Mouse (Mus musculus) myocyte (in vitro differentiated cells): Measurements from ENCODE around the gene Onecut3. TPM values are rescaled to one million over a fixed set of nuclear protein-coding genes. Genes with fewer than 3 reads are reported as not detected.

Experiments used
- H3K27me3 ChIP-seq: one replicate; pipeline ENCODE4 v1.6.1; 2011; ENCODE audit not compliant: control insufficient read depth, insufficient read depth, insufficient read length
- H3K36me3 ChIP-seq: one replicate; pipeline ENCODE4 v1.6.1; 2011; ENCODE audit not compliant: control insufficient read depth, insufficient read depth
- H3K4me2 ChIP-seq: one replicate; pipeline ENCODE4 v1.6.1; 2011; ENCODE audit warnings: low read depth, control low read depth
- H3K4me3 ChIP-seq: one replicate; pipeline ENCODE4 v1.5.1; 2011; ENCODE audit warnings: mild to moderate bottlenecking, control low read depth, moderate library complexity
- H3K79me2 ChIP-seq: one replicate; pipeline ENCODE4 v1.6.1; 2011; ENCODE audit not compliant: control insufficient read depth, insufficient read depth
- H3ac ChIP-seq: one replicate; pipeline ENCODE4 v1.6.1; 2011; ENCODE audit not compliant: control insufficient read depth, insufficient read length
- CEBPB ChIP-seq: IDR thresholded peaks from 2 replicates; pipeline ENCODE4 v1.6.1; 2011; ENCODE audit warnings: mild to moderate bottlenecking, moderate library complexity; ENCODE audit not compliant: poor library complexity, insufficient read depth, severe bottlenecking
- E2F4 ChIP-seq: IDR thresholded peaks from one replicate; pipeline ENCODE4 v1.6.1; 2011; ENCODE audit warnings: mild to moderate bottlenecking, control low read depth, moderate library complexity; ENCODE audit not compliant: insufficient read depth
- MAX ChIP-seq: IDR thresholded peaks from one replicate; pipeline ENCODE4 v1.6.1; 2011; ENCODE audit warnings: low read depth, mild to moderate bottlenecking, control low read depth
- MYOD1 ChIP-seq, 3 experiments: IDR thresholded peaks; one replicate each; pipeline ENCODE4 v1.6.1; 2011; ENCODE audit warnings: control low read depth in 2 of 3, low read depth in 2 of 3, mild to moderate bottlenecking in 2 of 3, moderate library complexity in 1 of 3; ENCODE audit not compliant: insufficient read length in 2 of 3, control insufficient read depth in 1 of 3
- MYOG ChIP-seq, 3 experiments: IDR thresholded peaks; one replicate each; pipeline ENCODE4 v1.6.1; 2011; ENCODE audit warnings: control low read depth in 2 of 3, low read depth in 2 of 3, mild to moderate bottlenecking in 2 of 3; ENCODE audit not compliant: insufficient read length in 2 of 3, control insufficient read depth in 1 of 3, insufficient read depth in 1 of 3
- POLR2A ChIP-seq: IDR thresholded peaks from one replicate; pipeline ENCODE4 v1.6.1; 2011; ENCODE audit warnings: low read depth, mild to moderate bottlenecking, control low read depth, moderate library complexity; ENCODE audit not compliant: insufficient read length
- POLR2AphosphoS2 ChIP-seq: IDR thresholded peaks from one replicate; pipeline ENCODE4 v1.6.1; 2011; ENCODE audit warnings: low read depth, control low read depth; ENCODE audit not compliant: insufficient read length
- REST ChIP-seq: IDR thresholded peaks from one replicate; pipeline ENCODE4 v1.6.1; 2011; ENCODE audit warnings: mild to moderate bottlenecking, control low read depth, moderate library complexity; ENCODE audit not compliant: insufficient read depth, insufficient read length
- SRF ChIP-seq: IDR thresholded peaks from one replicate; pipeline ENCODE4 v1.6.1; 2011; ENCODE audit warnings: low read depth; ENCODE audit not compliant: control insufficient read depth, insufficient read length
- TCF12 ChIP-seq: IDR thresholded peaks from one replicate; pipeline ENCODE4 v1.6.1; 2011; ENCODE audit warnings: mild to moderate bottlenecking, control low read depth; ENCODE audit not compliant: poor library complexity, insufficient read depth, severe bottlenecking
- TCF3 ChIP-seq: IDR thresholded peaks from one replicate; pipeline ENCODE4 v1.6.1; 2011; ENCODE audit warnings: low read depth, control low read depth; ENCODE audit not compliant: insufficient read length
- USF1 ChIP-seq: IDR thresholded peaks from one replicate; pipeline ENCODE4 v1.6.1; 2011; ENCODE audit warnings: low read depth, mild to moderate bottlenecking, control low read depth, moderate library complexity
- polyA plus RNA-seq: library from polyadenylated mRNA; unstranded; fragments of >200 nt; fragmentation: generic; extraction: Trizol; gene quantifications from one replicate; pipeline ENCODE4 v1.2.1, GENCODE M21; 2012; ENCODE audit warnings: missing spikeins

Gene Onecut3
- polyA plus RNA-seq, 1 experiment: not detected

DNA sequence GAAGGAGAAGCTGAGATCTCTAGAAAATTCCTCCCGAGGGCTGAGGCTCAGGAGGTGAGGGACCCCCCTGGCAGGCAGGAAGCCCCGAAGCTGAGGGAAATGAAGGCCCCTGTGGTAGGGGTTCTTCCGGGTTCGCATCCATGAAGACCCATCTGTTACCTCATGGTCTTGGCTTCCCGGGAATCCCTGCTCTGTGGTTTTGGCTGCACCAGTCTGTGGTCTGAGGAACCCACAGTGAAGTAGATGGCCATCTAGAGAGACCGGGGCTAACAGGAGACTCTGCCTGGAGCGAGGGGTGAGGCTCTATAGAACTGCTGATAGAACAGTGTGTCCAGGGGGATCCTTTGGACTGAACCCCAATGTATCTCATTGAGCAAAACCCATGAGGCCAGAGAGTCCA, 33.3 kb upstream of the Onecut3 start:
- H3K4me2 ChIP-seq: peak overlapping the region; percentile 61
- H3ac ChIP-seq: no peak overlapping the region
- no peak overlapping the region for H3K4me3 ChIP-seq
- no peaks in the 10 kb centered on the region for H3K79me2 ChIP-seq
- no peaks in the 10 kb centered on the region for H3K27me3 ChIP-seq
- TF ChIP-seq E2F4: no peak
- TF ChIP-seq MAX: no peak
- no peak for TF ChIP-seq TCF12
- no peak for TF ChIP-seq TCF3
- no peak for TF ChIP-seq POLR2A
- TF ChIP-seq CEBPB: no peak
- TF ChIP-seq SRF: no peak
- no peak for TF ChIP-seq MYOG (IDR thresholded peaks at IDR 0.05; ENCODE audit: control insufficient read depth in 1 of 3, insufficient read depth in 1 of 3, insufficient read length in 2 of 3, low read depth in 2 of 3)
- TF ChIP-seq USF1: no peak
- TF ChIP-seq POLR2AphosphoS2: no peak
- no peak for TF ChIP-seq MYOD1 (IDR thresholded peaks at IDR 0.05; ENCODE audit: control insufficient read depth in 1 of 3, insufficient read length in 2 of 3, low read depth in 2 of 3)
- TF ChIP-seq REST: no peak
- H3K36me3 ChIP-seq: no peaks in the 10 kb centered on the region

DNA sequence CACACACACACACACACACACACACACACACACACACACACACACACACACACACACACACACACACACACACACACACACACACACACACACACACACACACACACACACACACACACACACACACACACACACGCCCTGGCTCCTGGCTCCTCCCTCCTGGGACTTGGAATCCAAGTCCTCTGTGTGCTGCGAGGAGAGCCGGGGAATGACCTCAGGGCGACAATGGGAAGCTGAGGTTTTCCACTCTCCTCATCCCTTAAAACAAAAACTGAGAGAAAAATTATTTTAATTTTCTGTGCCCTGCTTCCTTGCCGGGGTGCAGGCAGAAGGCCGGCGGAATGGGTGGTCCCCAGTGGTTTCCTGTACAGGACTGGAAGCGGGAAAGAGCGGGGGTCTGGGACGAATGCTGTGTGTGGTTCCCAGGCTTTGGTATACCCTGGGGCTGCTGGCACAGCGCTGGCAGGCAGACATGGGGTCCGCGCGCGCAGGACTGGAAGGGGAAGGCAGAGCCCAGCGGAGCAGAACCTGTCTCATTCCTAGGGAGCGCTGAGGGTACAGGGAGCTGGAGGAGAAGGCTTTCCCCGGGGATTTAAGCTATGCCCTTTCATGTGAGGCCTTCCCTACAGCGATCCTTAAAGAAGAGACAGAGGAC, 30.1 kb upstream of the Onecut3 start:
- Histone ChIP-seq H3K4me3 (no peak overlapping the region), H3K79me2 (no peaks in the 10 kb centered on the region), H3ac (no peak overlapping the region), H3K36me3 (no peaks in the 10 kb centered on the region), H3K4me2 (no peak overlapping the region), H3K27me3 (no peaks in the 10 kb centered on the region)
- TF ChIP-seq CEBPB (no peak), POLR2AphosphoS2 (no peak), POLR2A (no peak), TCF3 (no peak), MYOG (IDR thresholded peaks at IDR 0.05; ENCODE audit: control insufficient read depth in 1 of 3, insufficient read depth in 1 of 3, insufficient read length in 2 of 3, low read depth in 2 of 3) (no peak)

GRCm38 (mm10) chr10:80465066-80465465, 29.6 kb upstream of the Onecut3 start:
- H3K4me3 ChIP-seq: no peak overlapping the region
- H3K4me2 ChIP-seq: no peak overlapping the region
- no peaks in the 10 kb centered on the region for H3K27me3 ChIP-seq
- no peak for TF ChIP-seq MAX
- TF ChIP-seq CEBPB: no peak
- no peak for TF ChIP-seq REST
- no peak for TF ChIP-seq SRF
- TF ChIP-seq POLR2AphosphoS2: no peak
- no peak for TF ChIP-seq USF1
- no peak for TF ChIP-seq POLR2A
- no peak for TF ChIP-seq MYOD1 (IDR thresholded peaks at IDR 0.05; ENCODE audit: control insufficient read depth in 1 of 3, insufficient read length in 2 of 3, low read depth in 2 of 3)
- no peak for TF ChIP-seq TCF12
- no peak for TF ChIP-seq E2F4
- no peak for TF ChIP-seq MYOG (IDR thresholded peaks at IDR 0.05; ENCODE audit: control insufficient read depth in 1 of 3, insufficient read depth in 1 of 3, insufficient read length in 2 of 3, low read depth in 2 of 3)
- TF ChIP-seq TCF3: no peak
- H3K79me2 ChIP-seq: no peaks in the 10 kb centered on the region
- H3K36me3 ChIP-seq: no peaks in the 10 kb centered on the region
- no peak overlapping the region for H3ac ChIP-seq

DNA sequence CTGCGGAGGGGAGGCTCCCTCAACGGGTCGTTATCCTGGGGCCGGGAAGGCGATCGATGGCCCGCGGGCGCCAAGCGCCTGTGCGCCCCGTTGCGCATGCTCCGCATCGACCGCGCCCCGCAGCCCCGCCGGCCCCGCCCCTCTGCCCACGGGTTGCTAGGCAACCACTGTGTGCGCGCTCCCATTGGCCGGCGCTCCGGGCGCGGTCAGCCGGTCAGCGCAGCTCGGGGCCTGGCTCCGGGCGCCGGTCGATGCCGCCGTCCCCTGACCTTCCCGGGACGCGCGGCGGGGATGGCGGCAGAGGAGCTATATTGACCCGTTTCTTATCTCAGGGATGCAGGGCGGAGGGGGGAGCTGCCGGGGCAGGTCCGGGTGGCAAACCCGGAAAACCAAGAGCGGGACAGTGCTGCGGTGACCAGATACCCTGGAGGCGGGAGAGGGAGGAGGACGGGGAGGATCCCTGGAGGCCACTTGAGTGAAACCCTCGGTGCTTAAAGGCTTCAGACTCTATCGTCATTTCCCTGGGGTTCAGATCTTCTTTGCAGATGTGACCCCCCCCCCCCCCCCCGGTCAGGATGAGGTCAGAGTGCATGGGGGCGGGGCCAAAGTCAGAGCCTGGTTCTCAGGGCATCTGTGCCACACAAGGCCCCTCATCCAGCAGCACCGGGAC, 19.2 kb upstream of the Onecut3 start:
- Histone ChIP-seq H3K36me3 (no peaks in the 10 kb centered on the region), H3K27me3 (peaks cover 5% of the 10 kb centered on the region)
- TF ChIP-seq TCF3 (no peak), CEBPB (no peak), MAX (no peak), SRF (peak; percentile 41), POLR2A (peak; percentile 73), POLR2AphosphoS2 (peak; percentile 79), MYOG (IDR thresholded peaks at IDR 0.05; ENCODE audit: control insufficient read depth in 1 of 3, insufficient read depth in 1 of 3, insufficient read length in 2 of 3, low read depth in 2 of 3) (no peak), E2F4 (no peak), REST (no peak), MYOD1 (IDR thresholded peaks at IDR 0.05; ENCODE audit: control insufficient read depth in 1 of 3, insufficient read length in 2 of 3, low read depth in 2 of 3) (no peak)

GRCm38 (mm10) chr10:80478531-80478930, 16.1 kb upstream of the Onecut3 start:
- no peak for TF ChIP-seq MYOG (IDR thresholded peaks at IDR 0.05; ENCODE audit: control insufficient read depth in 1 of 3, insufficient read depth in 1 of 3, insufficient read length in 2 of 3, low read depth in 2 of 3)
- TF ChIP-seq TCF3: peak; percentile 7
- TF ChIP-seq MAX: no peak
- TF ChIP-seq MYOD1 (IDR thresholded peaks at IDR 0.05; ENCODE audit: control insufficient read depth in 1 of 3, insufficient read length in 2 of 3, low read depth in 2 of 3): peak in 2 of 3 experiments; percentile 91 to 93
- TF ChIP-seq POLR2A: no peak
- TF ChIP-seq SRF: no peak
- no peak for TF ChIP-seq POLR2AphosphoS2
- TF ChIP-seq REST: no peak
- TF ChIP-seq E2F4: no peak
- Histone ChIP-seq H3ac (no peak overlapping the region), H3K4me3 (no peak overlapping the region), H3K4me2 (no peak overlapping the region), H3K27me3 (peaks cover 23% of the 10 kb centered on the region), H3K79me2 (no peaks in the 10 kb centered on the region), H3K36me3 (no peaks in the 10 kb centered on the region)

More for the DNA sequence above, 19.2 kb upstream of the Onecut3 start:
- Histone ChIP-seq H3K79me2 (no peaks in the 10 kb centered on the region), H3ac (no peak overlapping the region), H3K4me3 (peak overlapping the region; percentile 32), H3K4me2 (peak overlapping the region; percentile 72)
